Mouse (Mus musculus) left cerebral cortex, adult 18-20 months (tissue): ENCODE measurements around the gene Mrto4. TPM values are rescaled to one million over a fixed set of nuclear protein-coding genes. Genes with fewer than 3 reads are reported as not detected.
"Not testable (repeated sequence)": the region's sequence is repeated elsewhere in the genome, so short reads cannot be mapped to it uniquely, and the experiment has no call there.

Experiments used
- DNase-seq, 2 experiments: peaks; one replicate each; pipeline ENCODE4 v3.0.0; 2021 to 2022; ENCODE audit warnings: low spot score in 2 of 2, mixed read lengths in 1 of 2
- long read RNA-seq, 2 experiments: library from polyadenylated mRNA; stranded (forward); transcript quantifications; one replicate each; pipeline ENCODE4 v2.0.0; 2021
- total RNA-seq, 2 experiments: library from RNA; stranded (reverse); gene quantifications; 2 replicates each; pipeline ENCODE4 v1.2.3; 2021

Mrto4 gene
- total RNA-seq = 10 to 100 TPM; 44.3 to 47.5 TPM
- long read RNA-seq, experiment 1, transcript Mrto4-202 (8 exons, 1,221 nt) = major isoform, 41 of 49 reads
- long read RNA-seq, experiment 1, partial matches to known transcripts = 1 of 49 reads
- long read RNA-seq, experiment 1, other reads (novel, unspliced or antisense) = 7 of 49 reads
- long read RNA-seq, experiment 2, transcript Mrto4-202 (8 exons, 1,221 nt) = major isoform, 31 of 39 reads
- long read RNA-seq, experiment 2, partial matches to known transcripts = 3 of 39 reads
- long read RNA-seq, experiment 2, other reads (novel, unspliced or antisense) = 5 of 39 reads

- peak; percentile 79 to 89 for DNase-seq
Observed at GRCm38 (mm10) chr4:139351931-139352711, at the start of gene Mrto4, which contains the start of the genes Emc1 and Ubr4. TSS of gene Mrto4 (minus strand) at chr4:139352576. TSS of gene Emc1 (plus strand) at chr4:139352587. TSS of gene Ubr4 (plus strand) at chr4:139352609.

- DNase-seq = no peak
Observed at GRCm38 (mm10) chr4:139400487-139400886, 48.1 kb upstream of the Mrto4 start.

GRCm38 (mm10) chr4:139395431-139395830 lies 43.1 kb upstream of the Mrto4 start:
- no peak for DNase-seq

DNA sequence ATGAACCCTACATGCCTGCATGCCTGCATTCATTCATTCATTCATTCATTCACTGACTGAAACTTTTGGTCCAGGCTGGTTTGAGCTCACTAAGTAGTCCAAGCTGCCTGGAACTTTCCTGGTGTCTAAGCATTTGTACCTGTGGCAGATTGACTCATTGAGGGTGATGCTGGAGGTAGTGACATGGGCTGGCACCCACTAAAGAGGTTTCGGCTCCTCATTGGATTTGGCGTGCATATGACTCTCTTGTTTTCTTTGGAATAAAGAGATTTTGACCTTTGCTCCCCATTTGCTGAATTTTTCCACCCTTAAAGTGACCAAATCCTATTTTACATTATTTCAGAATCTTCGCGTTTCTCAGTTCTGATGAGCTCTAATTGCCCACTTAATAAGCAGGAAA lies 37.2 kb upstream of the Mrto4 start:
- DNase-seq = no peak

- no peak for DNase-seq
Observed at GRCm38 (mm10) chr4:139386869-139387319, 34.5 kb upstream of the Mrto4 start.

GRCm38 (mm10) chr4:139385841-139386240 lies 33.5 kb upstream of the Mrto4 start:
- DNase-seq = not testable (repeated sequence)

- no peak for DNase-seq
Observed at GRCm38 (mm10) chr4:139382231-139382630, 29.9 kb upstream of the Mrto4 start.

DNA sequence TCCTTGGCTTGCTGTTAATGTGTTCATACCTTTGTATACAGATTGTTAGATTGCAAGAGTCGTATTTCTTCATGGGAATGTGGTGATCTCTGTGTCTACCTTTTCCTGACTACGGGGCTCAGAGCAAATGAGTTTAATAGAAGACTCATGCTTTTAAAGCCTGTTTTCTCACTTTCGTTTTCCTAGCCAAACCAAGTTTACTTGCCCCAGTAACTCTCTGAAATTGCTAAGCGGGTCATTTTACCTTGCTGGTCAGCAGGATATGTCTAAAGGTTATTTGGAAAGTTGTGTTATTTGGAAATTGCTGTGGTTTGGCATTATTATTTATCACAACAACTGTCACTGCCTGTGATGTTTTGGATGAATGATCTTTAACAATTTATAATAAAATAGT lies 29.1 kb upstream of the Mrto4 start:
- no peak for DNase-seq

- no peak for DNase-seq
Observed at GRCm38 (mm10) chr4:139380775-139381451, 28.5 kb upstream of the Mrto4 start.

DNA sequence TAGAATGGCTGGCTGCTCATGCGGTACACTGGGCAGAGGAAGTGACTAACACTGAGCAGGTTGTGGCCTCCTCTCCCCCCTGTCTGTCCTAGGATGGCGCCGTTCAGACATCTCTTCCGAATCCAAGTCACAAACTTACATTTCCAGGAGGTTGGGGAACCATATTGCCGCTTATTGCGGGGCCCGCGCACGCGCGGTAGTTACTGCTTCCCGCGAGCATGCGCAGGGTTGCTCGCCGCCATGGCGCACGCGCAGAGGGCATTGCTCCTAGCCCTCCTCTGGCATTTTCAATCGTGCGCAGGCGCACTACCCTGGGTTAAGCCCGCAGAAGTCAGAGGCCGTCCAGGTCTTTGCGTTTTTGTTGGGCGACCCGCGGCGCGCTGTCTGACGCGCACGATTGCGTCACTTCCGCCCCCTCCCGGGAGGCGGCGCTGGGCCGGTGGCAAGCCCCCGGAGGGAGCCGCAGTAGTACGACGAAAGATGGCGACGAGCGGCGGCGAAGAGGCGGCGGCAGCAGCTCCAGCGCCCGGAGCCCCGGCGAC lies 27.9 kb upstream of the Mrto4 start:
- DNase-seq = peak; percentile 100

GRCm38 (mm10) chr4:139379719-139380118 lies 27.3 kb upstream of the Mrto4 start:
- DNase-seq = no peak

DNA sequence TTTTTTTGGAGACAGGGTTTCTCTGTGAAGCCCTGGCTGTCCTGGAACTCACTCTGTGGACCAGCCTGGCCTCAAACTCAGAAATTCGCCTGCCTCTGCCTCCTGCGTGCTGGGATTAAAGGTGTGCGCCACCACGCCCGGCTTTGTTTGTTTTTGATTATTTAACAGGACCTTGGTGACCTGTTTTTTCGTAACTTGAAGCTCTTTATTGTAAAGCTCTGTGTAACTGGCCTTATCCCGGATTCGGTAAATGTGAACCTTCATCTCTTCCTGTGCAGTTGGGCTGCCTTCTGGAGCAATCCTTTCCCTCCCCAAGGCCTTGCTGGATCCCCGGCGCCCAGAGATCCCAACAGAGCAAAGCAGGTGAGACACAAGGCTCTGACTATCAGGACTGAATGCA lies 21.2 kb upstream of the Mrto4 start:
- DNase-seq = no peak

- DNase-seq = no peak
Observed at GRCm38 (mm10) chr4:139373130-139373529, 20.8 kb upstream of the Mrto4 start.

GRCm38 (mm10) chr4:139368038-139368437 lies 15.7 kb upstream of the Mrto4 start:
- DNase-seq = no peak

GRCm38 (mm10) chr4:139367336-139367735 lies 15.0 kb upstream of the Mrto4 start:
- DNase-seq = no peak

DNA sequence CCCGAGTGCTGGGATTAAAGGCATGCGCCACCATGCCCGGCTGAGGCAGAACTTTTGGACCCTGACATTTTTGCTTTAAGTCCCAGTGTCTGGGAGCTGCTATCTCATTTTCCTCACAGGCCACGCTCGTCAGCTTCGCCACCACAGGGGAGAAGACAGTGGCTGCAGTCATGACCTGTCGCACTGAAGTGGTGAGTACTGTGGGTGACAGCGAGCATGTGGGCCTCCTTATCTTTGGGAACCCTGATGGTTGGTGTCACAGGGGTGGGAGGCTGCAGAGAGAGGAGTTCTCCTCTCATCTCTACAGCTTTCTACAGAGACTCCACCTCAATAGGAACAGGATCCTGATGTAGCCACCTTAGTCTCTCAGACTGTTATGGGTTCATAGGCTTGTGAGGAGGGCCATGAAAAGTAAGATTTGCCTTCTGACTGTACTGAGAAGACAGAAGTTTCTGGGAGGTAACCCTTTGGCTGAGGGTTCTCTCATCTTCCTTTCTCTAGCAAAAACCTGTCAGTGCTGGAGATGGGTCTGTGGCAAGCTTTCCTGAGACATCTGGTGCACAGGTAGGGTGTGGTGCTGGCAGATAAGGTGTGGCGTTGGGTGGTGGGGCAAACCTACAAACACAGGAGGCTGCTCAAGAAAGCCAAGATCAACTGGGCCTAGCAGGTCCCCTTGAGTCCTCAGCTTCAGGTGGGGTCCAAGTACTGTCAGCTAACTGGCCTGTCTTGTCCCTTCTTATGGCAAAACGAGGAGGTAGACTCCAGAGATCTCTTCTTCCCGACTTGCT lies 8.6 kb upstream of the Mrto4 start:
- no peak for DNase-seq

DNA sequence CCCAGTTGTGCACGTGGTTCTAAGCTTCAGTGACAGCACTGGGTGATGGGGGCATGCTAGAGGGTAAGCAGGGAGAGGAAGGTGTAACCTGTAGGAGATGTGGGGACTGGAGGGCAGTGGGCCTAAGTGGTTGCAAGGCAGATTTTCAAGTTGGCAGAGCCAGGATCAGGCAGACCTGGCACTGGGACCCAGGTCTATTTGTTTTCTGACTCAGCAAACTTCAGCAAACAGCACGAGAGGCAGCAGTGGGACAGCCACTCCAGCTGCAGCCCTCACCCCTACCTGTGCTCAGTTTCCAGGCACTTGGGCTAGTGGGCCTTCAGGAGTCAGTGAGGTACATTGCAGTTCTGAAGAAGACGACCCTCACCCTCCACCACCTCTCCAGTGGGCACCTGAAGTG lies 4.8 kb upstream of the Mrto4 start:
- DNase-seq = no peak

GRCm38 (mm10) chr4:139352832-139353231 lies 456 bp upstream of the Mrto4 start:
- no peak for DNase-seq

DNA sequence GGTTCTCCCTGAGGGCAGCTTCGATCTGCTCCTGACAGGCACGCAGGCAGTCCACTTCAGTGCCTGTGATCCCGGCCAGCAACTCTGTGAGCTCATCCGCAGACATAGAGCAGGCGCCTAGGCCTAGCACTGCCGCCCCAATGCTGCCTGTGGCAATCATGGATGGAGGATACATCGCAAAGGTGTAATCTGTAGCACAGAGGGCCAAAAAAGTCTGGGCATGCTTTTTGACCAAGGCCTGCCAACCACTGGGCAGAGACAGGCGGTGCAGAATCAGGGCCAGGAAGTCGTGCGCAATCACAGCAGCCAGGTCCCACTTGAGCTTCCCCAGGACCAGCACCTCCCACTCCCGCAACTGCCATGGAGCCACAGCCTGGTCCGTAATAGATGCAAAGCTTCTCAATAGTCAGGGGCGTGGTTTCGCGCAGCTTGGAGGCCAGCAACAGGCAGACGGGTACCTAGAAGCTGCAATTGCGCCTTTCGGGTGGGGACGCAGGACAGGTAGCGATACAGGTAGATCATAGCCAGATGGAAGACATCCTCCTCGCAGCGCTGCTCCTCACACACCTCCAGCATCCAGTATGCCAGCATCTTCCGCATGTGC lies 6.9 kb downstream of the Mrto4 start:
- no peak for DNase-seq

DNA sequence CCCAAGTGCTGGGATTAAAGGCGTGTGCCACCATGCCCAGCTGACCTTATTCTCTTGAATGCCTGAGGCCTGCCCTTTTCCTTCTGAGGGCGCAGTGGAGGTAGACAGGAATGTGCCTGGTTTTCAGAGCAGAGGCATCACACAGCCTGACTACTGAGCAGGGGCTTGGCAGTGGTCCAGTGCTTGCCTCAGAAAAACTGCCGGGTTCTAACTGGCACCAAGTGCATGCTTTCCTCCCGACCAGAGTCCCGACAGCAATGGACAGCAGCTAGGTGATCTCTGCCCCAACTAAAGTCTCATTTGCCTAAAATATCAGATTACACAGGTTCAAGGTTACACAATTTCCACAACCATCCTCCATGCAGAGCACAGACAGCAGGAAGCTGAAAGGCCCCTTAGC lies 8.7 kb downstream of the Mrto4 start:
- peak; percentile 11 to 16 for DNase-seq
